12 mouse cellular contexts compared by ENCODE assay signal in genomic region chr6:144480648-144481528, GRCm38 (mm10).
DNase-seq lines count a peak whose midpoint lies in the region; ATAC-seq and TF ChIP-seq lines count a peak whose summit lies in the region.
"Had no signal": no experiment of that assay in that cellular context is flagged by ENCODE, and none has a peak within 500 bp of the region (broad histone marks: within the 10 kb centered on the region; RNA-seq: fewer than 3 reads in every experiment).

No protein-coding gene starts in this region.

- H3K27ac ChIP-seq in embryonic facial prominence, embryonic 13.5 days = no peak overlapping the region
- H3K27ac ChIP-seq in hindbrain, embryonic 14.5 days = 0 out of 2 replicates have a peak overlapping the region, but pooled peaks have one; percentile 0
- H3K27ac ChIP-seq in midbrain, postnatal 0 days (ENCODE audit: low read depth, low read length) = no peak overlapping the region
- no peak overlapping the region for H3K27ac ChIP-seq in liver, embryonic 12.5 days

- H3K27me3 ChIP-seq in embryonic facial prominence, embryonic 13.5 days = no peaks in the 10 kb centered on the region
- 0 out of 2 replicates have a peak, but pooled peaks cover 6% of the 10 kb centered on the region for H3K27me3 ChIP-seq in hindbrain, embryonic 14.5 days (ENCODE audit: control insufficient read depth, insufficient read depth, low read length)
- no peaks in the 10 kb centered on the region for H3K27me3 ChIP-seq in midbrain, postnatal 0 days (ENCODE audit: insufficient read depth, low read length)
- no peaks in the 10 kb centered on the region for H3K27me3 ChIP-seq in liver, embryonic 12.5 days (replicated peaks)
- H3K27me3 ChIP-seq: CH12.LX had no signal

- ATAC-seq in embryonic facial prominence, embryonic 13.5 days (ENCODE audit: insufficient number of reproducible peaks, insufficient read depth, low FRiP score, low TSS enrichment, low read depth) = 0 out of 2 replicates have a peak, but pooled peaks have one; percentile 56
- peak; percentile 86 for ATAC-seq in hindbrain, embryonic 14.5 days (ENCODE audit: low FRiP score)
- no peak for ATAC-seq in midbrain, postnatal 0 days (ENCODE audit: low FRiP score)
- ATAC-seq in liver, embryonic 12.5 days = no peak
- ATAC-seq in activated CD4-positive, CD25-positive, alpha-beta regulatory T cell, adult 4 months = no peak

- TF ChIP-seq CTCF in midbrain, postnatal 0 days (IDR thresholded peaks at IDR 0.05) = no peak

- peak; percentile 77 for DNase-seq in embryo, embryonic 10 days (ENCODE audit: low spot score)
- peak; percentile 38 for DNase-seq in hindbrain, embryonic 14.5 days (ENCODE audit: low spot score)
- peak; percentile 45 for DNase-seq in midbrain, postnatal 0 days (ENCODE audit: low spot score)
- DNase-seq in left cerebral cortex, adult 9 months (ENCODE audit: low spot score in 2 of 2) = no peak
- DNase-seq in heart, postnatal 4 days = no peak
- DNase-seq: kidney, postnatal 36 days; lung, adult 2 months; right cerebral cortex, postnatal 4 days had no signal

- no peak overlapping the region for H3K4me3 ChIP-seq in embryonic facial prominence, embryonic 13.5 days
- H3K4me3 ChIP-seq in hindbrain, embryonic 14.5 days (replicated peaks; ENCODE audit: low read length) = no peak overlapping the region
- no peak overlapping the region for H3K4me3 ChIP-seq in midbrain, postnatal 0 days (ENCODE audit: low read depth, low read length)
- H3K4me3 ChIP-seq in liver, embryonic 12.5 days = no peak overlapping the region

- H3K4me2 ChIP-seq in embryonic facial prominence, embryonic 13.5 days = no peak overlapping the region
- 0 out of 2 replicates have a peak overlapping the region, but pooled peaks have one; percentile 4 for H3K4me2 ChIP-seq in hindbrain, embryonic 14.5 days (replicated peaks)
- no peak overlapping the region for H3K4me2 ChIP-seq in midbrain, postnatal 0 days (ENCODE audit: low read depth, low read length, poor library complexity, severe bottlenecking)
- no peak overlapping the region for H3K4me2 ChIP-seq in liver, embryonic 12.5 days

- H3K4me1 ChIP-seq in embryonic facial prominence, embryonic 13.5 days = peaks cover 23% of the 10 kb centered on the region
- peaks cover 16% of the 10 kb centered on the region; the same call in 1 of the 2 replicates for H3K4me1 ChIP-seq in hindbrain, embryonic 14.5 days (replicated peaks; ENCODE audit: control insufficient read depth, insufficient read depth, low read length)
- no peaks in the 10 kb centered on the region for H3K4me1 ChIP-seq in midbrain, postnatal 0 days (ENCODE audit: insufficient read depth, low read length)
- no peaks in the 10 kb centered on the region for H3K4me1 ChIP-seq in liver, embryonic 12.5 days

- no peak overlapping the region for H3K9ac ChIP-seq in embryonic facial prominence, embryonic 13.5 days
- no peak overlapping the region for H3K9ac ChIP-seq in hindbrain, embryonic 14.5 days
- H3K9ac ChIP-seq in midbrain, postnatal 0 days (replicated peaks; ENCODE audit: low read length, poor library complexity, severe bottlenecking) = no peak overlapping the region
- H3K9ac ChIP-seq in liver, embryonic 12.5 days = no peak overlapping the region

- H3K9me3 ChIP-seq in embryonic facial prominence, embryonic 13.5 days = no peaks in the 10 kb centered on the region
- no peaks in the 10 kb centered on the region for H3K9me3 ChIP-seq in hindbrain, embryonic 14.5 days (ENCODE audit: control insufficient read depth, low read length)
- H3K9me3 ChIP-seq in midbrain, postnatal 0 days (ENCODE audit: low read length) = no peaks in the 10 kb centered on the region
- no peaks in the 10 kb centered on the region for H3K9me3 ChIP-seq in liver, embryonic 12.5 days (replicated peaks)

- H3K36me3 ChIP-seq in embryonic facial prominence, embryonic 13.5 days = no peaks in the 10 kb centered on the region
- H3K36me3 ChIP-seq in hindbrain, embryonic 14.5 days (replicated peaks; ENCODE audit: control insufficient read depth, insufficient read depth) = no peaks in the 10 kb centered on the region
- no peaks in the 10 kb centered on the region for H3K36me3 ChIP-seq in midbrain, postnatal 0 days (ENCODE audit: insufficient read depth, low read length)
- no peaks in the 10 kb centered on the region for H3K36me3 ChIP-seq in liver, embryonic 12.5 days

- WGBS in embryonic facial prominence, embryonic 13.5 days = 13% methylated on average over 5 of the region's 5 CpGs
- 8% methylated on average over 5 of the region's 5 CpGs for WGBS in hindbrain, embryonic 14.5 days
- WGBS in midbrain, postnatal 0 days = 20% methylated on average over 5 of the region's 5 CpGs
- WGBS in liver, embryonic 12.5 days (ENCODE audit: insufficient replicate concordance) = 52% methylated on average over 5 of the region's 5 CpGs

Comparison
In these comparisons a context has a peak if more than half of its experiments do, and no peak if none do; other contexts are left out.
1. DNase-seq: peak in embryo, embryonic 10 days (single experiment), hindbrain, embryonic 14.5 days (single experiment) and midbrain, postnatal 0 days (single experiment); none in left cerebral cortex, adult 9 months (0 of 2) and heart, postnatal 4 days (single experiment).
2. ATAC-seq: peak in embryonic facial prominence, embryonic 13.5 days (single experiment) and hindbrain, embryonic 14.5 days (single experiment); none in midbrain, postnatal 0 days (single experiment), liver, embryonic 12.5 days (single experiment) and activated CD4-positive, CD25-positive, alpha-beta regulatory T cell, adult 4 months (single experiment).